Mouse (Mus musculus): ENCODE results near the gene Maml1.

- no peak for TF ChIP-seq POLR2A (IDR thresholded peaks at IDR 0.05; ENCODE audit: low read depth, low read length)
- no peak for TF ChIP-seq CTCF (IDR thresholded peaks at IDR 0.05; ENCODE audit: extremely low read depth, insufficient read length, insufficient replicate concordance, low read depth, low read length)
These were observed 79.9 kb downstream of the Maml1 start for GRCm38 (mm10) chr11:50212060-50212739.

Measured in small intestine, adult 2 months (tissue).